Mouse (Mus musculus) myocyte (in vitro differentiated cells): ENCODE data around the gene Vtn. TPM values are rescaled to one million over a fixed set of nuclear protein-coding genes. Genes with fewer than 3 reads are reported as not detected.

Experiments
- H3K27me3 ChIP-seq: one replicate; pipeline ENCODE4 v1.6.1; 2011; ENCODE audit not compliant: control insufficient read depth, insufficient read depth, insufficient read length
- H3K36me3 ChIP-seq: one replicate; pipeline ENCODE4 v1.6.1; 2011; ENCODE audit not compliant: control insufficient read depth, insufficient read depth
- H3K4me2 ChIP-seq: one replicate; pipeline ENCODE4 v1.6.1; 2011; ENCODE audit warnings: low read depth, control low read depth
- H3K4me3 ChIP-seq: one replicate; pipeline ENCODE4 v1.5.1; 2011; ENCODE audit warnings: mild to moderate bottlenecking, control low read depth, moderate library complexity
- H3K79me2 ChIP-seq: one replicate; pipeline ENCODE4 v1.6.1; 2011; ENCODE audit not compliant: control insufficient read depth, insufficient read depth
- H3ac ChIP-seq: one replicate; pipeline ENCODE4 v1.6.1; 2011; ENCODE audit not compliant: control insufficient read depth, insufficient read length
- CEBPB ChIP-seq: IDR thresholded peaks from 2 replicates; pipeline ENCODE4 v1.6.1; 2011; ENCODE audit warnings: mild to moderate bottlenecking, moderate library complexity; ENCODE audit not compliant: poor library complexity, insufficient read depth, severe bottlenecking
- E2F4 ChIP-seq: IDR thresholded peaks from one replicate; pipeline ENCODE4 v1.6.1; 2011; ENCODE audit warnings: mild to moderate bottlenecking, control low read depth, moderate library complexity; ENCODE audit not compliant: insufficient read depth
- MAX ChIP-seq: IDR thresholded peaks from one replicate; pipeline ENCODE4 v1.6.1; 2011; ENCODE audit warnings: low read depth, mild to moderate bottlenecking, control low read depth
- MYOD1 ChIP-seq, 3 experiments: IDR thresholded peaks; one replicate each; pipeline ENCODE4 v1.6.1; 2011; ENCODE audit warnings: control low read depth in 2 of 3, low read depth in 2 of 3, mild to moderate bottlenecking in 2 of 3, moderate library complexity in 1 of 3; ENCODE audit not compliant: insufficient read length in 2 of 3, control insufficient read depth in 1 of 3
- MYOG ChIP-seq, 3 experiments: IDR thresholded peaks; one replicate each; pipeline ENCODE4 v1.6.1; 2011; ENCODE audit warnings: control low read depth in 2 of 3, low read depth in 2 of 3, mild to moderate bottlenecking in 2 of 3; ENCODE audit not compliant: insufficient read length in 2 of 3, control insufficient read depth in 1 of 3, insufficient read depth in 1 of 3
- POLR2A ChIP-seq: IDR thresholded peaks from one replicate; pipeline ENCODE4 v1.6.1; 2011; ENCODE audit warnings: low read depth, mild to moderate bottlenecking, control low read depth, moderate library complexity; ENCODE audit not compliant: insufficient read length
- POLR2AphosphoS2 ChIP-seq: IDR thresholded peaks from one replicate; pipeline ENCODE4 v1.6.1; 2011; ENCODE audit warnings: low read depth, control low read depth; ENCODE audit not compliant: insufficient read length
- REST ChIP-seq: IDR thresholded peaks from one replicate; pipeline ENCODE4 v1.6.1; 2011; ENCODE audit warnings: mild to moderate bottlenecking, control low read depth, moderate library complexity; ENCODE audit not compliant: insufficient read depth, insufficient read length
- SRF ChIP-seq: IDR thresholded peaks from one replicate; pipeline ENCODE4 v1.6.1; 2011; ENCODE audit warnings: low read depth; ENCODE audit not compliant: control insufficient read depth, insufficient read length
- TCF12 ChIP-seq: IDR thresholded peaks from one replicate; pipeline ENCODE4 v1.6.1; 2011; ENCODE audit warnings: mild to moderate bottlenecking, control low read depth; ENCODE audit not compliant: poor library complexity, insufficient read depth, severe bottlenecking
- TCF3 ChIP-seq: IDR thresholded peaks from one replicate; pipeline ENCODE4 v1.6.1; 2011; ENCODE audit warnings: low read depth, control low read depth; ENCODE audit not compliant: insufficient read length
- USF1 ChIP-seq: IDR thresholded peaks from one replicate; pipeline ENCODE4 v1.6.1; 2011; ENCODE audit warnings: low read depth, mild to moderate bottlenecking, control low read depth, moderate library complexity
- polyA plus RNA-seq: library from polyadenylated mRNA; unstranded; fragments of >200 nt; fragmentation: generic; extraction: Trizol; gene quantifications from one replicate; pipeline ENCODE4 v1.2.1, GENCODE M21; 2012; ENCODE audit warnings: missing spikeins

The Vtn gene
- polyA plus RNA-seq, 1 experiment: not detected

DNA sequence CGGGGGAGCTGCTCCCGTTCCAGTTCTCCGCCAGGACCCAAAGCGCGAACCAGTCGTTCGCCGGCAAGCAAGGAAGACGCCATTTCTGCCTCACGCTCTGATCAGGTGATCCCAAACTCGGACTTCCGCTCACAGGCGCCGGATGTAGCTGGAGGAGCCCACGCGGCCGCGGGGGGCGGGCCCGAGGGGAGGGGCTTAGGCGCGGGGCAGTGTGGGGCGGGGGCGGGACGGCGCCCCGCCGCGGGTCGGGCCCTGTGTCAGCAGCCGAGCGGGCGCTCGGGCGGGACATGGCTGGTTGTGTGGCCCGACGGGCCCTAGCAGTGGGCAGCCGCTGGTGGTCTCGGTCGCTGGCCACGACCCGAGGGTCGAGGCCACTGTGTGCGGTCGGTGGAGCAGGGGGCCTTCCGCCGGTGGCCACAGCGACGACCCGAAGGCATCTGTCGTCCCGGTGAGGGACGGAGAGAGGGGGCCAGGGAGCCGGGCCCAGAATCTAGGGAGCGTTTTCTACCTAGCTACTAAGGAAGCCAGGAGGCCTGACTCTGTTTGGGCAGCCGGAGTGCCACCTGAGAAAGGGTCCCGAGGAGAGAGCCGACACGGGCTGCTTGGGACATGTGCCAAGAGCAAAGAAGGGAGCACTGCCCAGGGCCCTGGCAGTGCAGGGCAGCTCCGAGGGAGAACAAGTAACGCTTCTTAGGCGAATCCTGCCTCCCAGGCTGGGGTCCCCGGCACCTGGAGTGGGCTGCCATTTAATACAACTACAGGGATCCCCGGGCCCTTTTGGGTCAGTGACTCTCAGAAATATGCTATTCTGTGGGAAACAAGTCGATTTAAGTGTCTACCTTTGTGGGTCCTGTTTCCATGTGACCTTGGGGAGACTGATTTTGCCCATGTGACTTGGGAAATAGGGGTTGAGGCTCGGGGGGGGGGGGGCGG lies 13.4 kb downstream of the Vtn start, which contains the start of the genes Tmem199 and Poldip2:
TSS of gene Tmem199 (minus strand) at position 148 of the 933 bp plus-strand sequence.
TSS of gene Poldip2 (plus strand) at position 169 of the 933 bp plus-strand sequence.
- H3K4me3 ChIP-seq: peak within 1 kb of the TSS; percentile 92
- no peak for TF ChIP-seq MAX
- peak; percentile 17 for TF ChIP-seq E2F4
- TF ChIP-seq TCF3: no peak
- no peak for TF ChIP-seq CEBPB
- no peak for TF ChIP-seq REST
- TF ChIP-seq POLR2AphosphoS2: peak; percentile 88
- no peak for TF ChIP-seq MYOG (IDR thresholded peaks at IDR 0.05; ENCODE audit: control insufficient read depth in 1 of 3, insufficient read depth in 1 of 3, insufficient read length in 2 of 3, low read depth in 2 of 3)
- peak; percentile 93 for TF ChIP-seq USF1
- peak; percentile 97 for TF ChIP-seq POLR2A
- TF ChIP-seq MYOD1 (IDR thresholded peaks at IDR 0.05; ENCODE audit: control insufficient read depth in 1 of 3, insufficient read length in 2 of 3, low read depth in 2 of 3): peak in 1 of 3 experiments; percentile 6
- TF ChIP-seq SRF: peak; percentile 29
- peaks cover 24% of the 10 kb centered on the region for H3K36me3 ChIP-seq
- H3K4me2 ChIP-seq: peak within 1 kb of the TSS; percentile 85
- no peaks in the 10 kb centered on the region for H3K27me3 ChIP-seq
- H3K79me2 ChIP-seq: peaks cover 29% of the 10 kb centered on the region
- peak within 1 kb of the TSS; percentile 93 for H3ac ChIP-seq

DNA sequence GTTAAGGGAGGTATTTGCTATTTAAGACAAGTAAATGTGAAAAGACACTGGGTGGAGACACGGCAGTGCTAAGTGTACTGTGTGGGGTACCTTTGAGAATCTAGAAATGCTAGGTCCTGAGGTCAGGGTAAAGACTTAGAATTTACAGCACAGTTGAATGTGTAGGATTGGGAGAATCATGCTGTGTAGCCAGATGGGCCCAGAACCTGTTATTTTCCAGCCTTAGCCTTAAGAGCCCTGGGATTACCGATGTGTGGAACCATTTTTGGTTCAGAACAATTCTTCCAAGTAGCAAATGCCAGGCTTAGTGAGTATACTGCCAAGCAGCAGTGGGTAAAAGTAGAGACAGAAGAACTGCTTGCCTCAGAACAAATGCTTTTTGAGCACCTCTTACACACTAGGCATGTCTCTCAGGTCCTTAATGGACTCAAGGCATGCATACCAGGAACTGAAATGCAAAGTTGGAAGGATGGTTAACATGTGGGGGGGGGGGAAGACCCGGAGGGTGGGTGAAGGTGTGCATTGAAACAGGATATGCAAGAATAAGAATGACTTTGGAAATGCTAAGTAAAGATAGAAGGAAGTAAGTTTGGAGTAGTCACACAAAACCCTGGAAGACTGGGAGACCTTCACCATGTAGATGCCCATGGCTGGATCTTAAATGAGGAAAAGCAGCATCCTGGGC lies 14.4 kb downstream of the Vtn start:
- TF ChIP-seq USF1: no peak
- Histone ChIP-seq H3K27me3 (no peaks in the 10 kb centered on the region), H3ac (peak overlapping the region; percentile 93), H3K79me2 (peaks cover 29% of the 10 kb centered on the region), H3K36me3 (peaks cover 25% of the 10 kb centered on the region), H3K4me2 (peak overlapping the region; percentile 71), H3K4me3 (peak overlapping the region; percentile 92)

DNA sequence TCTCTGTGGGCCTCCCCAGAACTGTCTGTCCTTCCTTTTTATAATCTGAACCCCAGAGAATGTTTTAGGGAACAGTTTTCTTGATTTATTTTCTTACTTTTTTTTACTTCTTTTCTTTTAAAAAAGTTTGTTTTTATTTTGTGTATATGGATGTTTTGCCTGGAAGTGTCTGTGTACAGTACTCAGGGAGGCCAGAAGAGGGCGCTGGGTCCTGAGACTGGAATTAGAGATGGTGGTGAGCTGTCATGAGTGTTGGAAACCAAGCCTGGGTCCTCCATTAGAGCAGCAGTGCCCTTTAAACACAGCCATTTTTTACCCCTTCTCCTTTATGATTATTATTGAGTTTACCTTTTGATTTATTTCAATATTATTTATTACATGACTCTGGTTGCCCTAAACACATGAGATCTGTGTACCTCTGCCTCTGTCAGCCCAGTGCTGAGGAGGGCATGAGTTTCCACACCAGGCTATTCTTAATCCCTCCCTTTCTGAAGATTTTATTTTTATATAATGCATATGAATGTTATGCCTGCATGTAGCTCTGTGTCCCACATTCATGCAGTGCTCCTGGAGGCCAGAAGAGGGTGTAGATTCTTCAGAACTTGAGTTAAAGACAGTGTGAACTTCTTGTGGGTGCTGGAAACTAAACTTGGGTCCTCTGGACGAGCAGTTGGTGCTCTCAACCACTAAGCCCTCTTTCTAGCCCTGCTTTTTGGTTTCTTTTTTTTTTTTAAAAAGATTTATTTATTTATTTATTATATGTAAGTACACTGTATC lies 16.8 kb downstream of the Vtn start:
- TF ChIP-seq MAX (no peak), POLR2A (no peak), MYOD1 (IDR thresholded peaks at IDR 0.05; ENCODE audit: control insufficient read depth in 1 of 3, insufficient read length in 2 of 3, low read depth in 2 of 3) (no peak), SRF (no peak), TCF3 (no peak), REST (no peak)
- H3ac ChIP-seq: no peak overlapping the region
- no peak overlapping the region for H3K4me3 ChIP-seq
- no peaks in the 10 kb centered on the region for H3K27me3 ChIP-seq
- peaks cover 35% of the 10 kb centered on the region for H3K36me3 ChIP-seq
- peaks cover 29% of the 10 kb centered on the region for H3K79me2 ChIP-seq
- no peak overlapping the region for H3K4me2 ChIP-seq

DNA sequence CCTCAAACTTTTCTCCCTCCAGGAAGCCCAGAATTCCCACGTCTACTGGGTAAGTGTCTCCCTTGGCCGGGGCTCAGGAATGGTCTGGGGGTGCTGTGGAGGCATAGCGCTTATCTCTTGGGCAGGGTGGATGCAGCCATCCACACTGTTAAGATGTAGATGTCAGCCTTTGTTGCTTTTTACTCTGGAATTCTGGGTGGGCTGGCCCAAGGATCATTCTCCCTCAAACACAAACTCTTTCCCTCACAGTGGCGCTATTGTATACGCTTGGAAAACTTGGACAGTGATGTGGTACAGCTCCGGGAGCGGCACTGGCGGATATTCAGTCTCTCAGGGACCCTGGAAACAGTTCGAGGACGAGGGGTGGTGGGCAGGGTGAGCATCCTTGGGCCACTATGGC lies 20.0 kb downstream of the Vtn start:
- Histone ChIP-seq H3K4me3 (no peak overlapping the region), H3K36me3 (peaks cover 53% of the 10 kb centered on the region), H3K79me2 (peaks cover 2% of the 10 kb centered on the region), H3K27me3 (no peaks in the 10 kb centered on the region), H3ac (no peak overlapping the region), H3K4me2 (no peak overlapping the region)
- TF ChIP-seq REST (no peak), POLR2A (no peak), MAX (no peak), TCF12 (no peak), MYOD1 (IDR thresholded peaks at IDR 0.05; ENCODE audit: control insufficient read depth in 1 of 3, insufficient read length in 2 of 3, low read depth in 2 of 3) (no peak), POLR2AphosphoS2 (peak; percentile 56), CEBPB (no peak), SRF (no peak)

DNA sequence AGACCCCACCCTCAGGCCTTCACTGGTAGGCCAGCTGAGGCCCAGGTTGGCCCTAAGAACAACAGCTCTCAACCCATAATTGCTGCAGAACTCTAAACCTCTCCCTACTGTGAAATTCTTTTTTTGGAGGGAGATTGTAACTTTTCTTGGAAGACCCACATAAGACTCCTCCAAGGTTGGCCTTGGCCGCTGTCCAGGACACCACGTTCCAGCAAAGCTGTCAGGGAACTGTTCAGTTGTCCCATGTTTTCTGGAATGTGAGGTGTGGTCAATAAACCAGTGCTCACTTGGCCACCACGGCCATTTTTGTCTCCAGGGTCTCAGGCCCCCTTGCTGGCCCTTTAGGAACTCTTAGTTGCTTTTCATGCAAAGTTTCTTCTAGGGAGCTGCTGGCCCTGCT lies 23.0 kb downstream of the Vtn start:
- Histone ChIP-seq H3K79me2 (no peaks in the 10 kb centered on the region), H3K36me3 (peaks cover 63% of the 10 kb centered on the region), H3K4me3 (no peak overlapping the region), H3K4me2 (no peak overlapping the region), H3K27me3 (no peaks in the 10 kb centered on the region), H3ac (no peak overlapping the region)
- no peak for TF ChIP-seq SRF
- no peak for TF ChIP-seq REST
- TF ChIP-seq MYOG (IDR thresholded peaks at IDR 0.05; ENCODE audit: control insufficient read depth in 1 of 3, insufficient read depth in 1 of 3, insufficient read length in 2 of 3, low read depth in 2 of 3): no peak
- no peak for TF ChIP-seq MYOD1 (IDR thresholded peaks at IDR 0.05; ENCODE audit: control insufficient read depth in 1 of 3, insufficient read length in 2 of 3, low read depth in 2 of 3)
- no peak for TF ChIP-seq CEBPB
- TF ChIP-seq TCF3: no peak
- no peak for TF ChIP-seq TCF12
- TF ChIP-seq E2F4: no peak
- TF ChIP-seq MAX: no peak
- TF ChIP-seq USF1: no peak
- TF ChIP-seq POLR2A: no peak
- no peak for TF ChIP-seq POLR2AphosphoS2
